Mouse (Mus musculus) neural tube, embryonic 15.5 days (tissue): ENCODE measurements around the gene Zfp112. TPM values are rescaled to one million over a fixed set of nuclear protein-coding genes. Genes with fewer than 3 reads are reported as not detected.

Source experiments
- ATAC-seq: fragments of 200-750 bp; cut with Nextera tagmentation; 2 replicates; pipeline ENCODE4 v1.8.0; 2017; ENCODE audit warnings: mild to moderate bottlenecking, moderate TSS enrichment, moderate library complexity; ENCODE audit not compliant: low FRiP score
- H3K27ac ChIP-seq: fragments of 300-500 bp; sonication (generic); replicated peaks from 2 replicates; pipeline ENCODE4 v1.5.1; 2015; ENCODE audit warnings: mild to moderate bottlenecking, inconsistent platforms
- H3K27me3 ChIP-seq: fragments of 300-500 bp; sonication (generic); replicated peaks from 2 replicates; pipeline ENCODE4 v1.6.1; 2015; ENCODE audit warnings: inconsistent platforms
- H3K36me3 ChIP-seq: fragments of 300-500 bp; sonication (generic); 2 replicates; pipeline ENCODE4 v1.6.1; 2015; ENCODE audit warnings: inconsistent platforms
- H3K4me1 ChIP-seq: fragments of 300-500 bp; sonication (generic); 2 replicates; pipeline ENCODE4 v1.6.1; 2015; ENCODE audit warnings: inconsistent platforms
- H3K4me2 ChIP-seq: fragments of 300-500 bp; sonication (generic); 2 replicates; pipeline ENCODE4 v1.6.1; 2015; ENCODE audit warnings: inconsistent platforms, mild to moderate bottlenecking, moderate library complexity
- H3K4me3 ChIP-seq: fragments of 300-500 bp; sonication (generic); replicated peaks from 2 replicates; pipeline ENCODE4 v1.5.1; 2015; ENCODE audit warnings: mild to moderate bottlenecking, inconsistent platforms
- H3K9ac ChIP-seq: fragments of 300-500 bp; sonication (generic); replicated peaks from 2 replicates; pipeline ENCODE4 v1.6.1; 2015; ENCODE audit warnings: mild to moderate bottlenecking, inconsistent platforms
- H3K9me3 ChIP-seq: fragments of 300-500 bp; sonication (generic); replicated peaks from 2 replicates; pipeline ENCODE4 v1.6.1; 2016; ENCODE audit warnings: inconsistent platforms
- WGBS: fragments of 180-500 bp; shearing (Covaris S2); methylation state at CpG from one replicate; pipeline ENCODE4 v1.1.7; 2015; ENCODE audit warnings: mixed read lengths; 5-methylcytosine and 5-hydroxymethylcytosine counted together
- polyA plus RNA-seq: library from polyadenylated mRNA; unstranded; fragments of >200 nt; fragmentation: Nextera tagmentation; extraction: Ambion mirVana; gene quantifications from 2 replicates; pipeline ENCODE4 v1.2.1, GENCODE M21; 2015

Zfp112 gene
- polyA plus RNA-seq, 1 experiment from 2014 or later, result 12.2 TPM

GRCm38 (mm10) chr7:24113001-24113400, 887 bp downstream of the Zfp112 start:
- peaks cover 12% of the 10 kb centered on the region for H3K36me3 ChIP-seq
- 14% methylated on average over 12 of the region's 12 CpGs for WGBS
- peaks cover 6% of the 10 kb centered on the region for H3K4me1 ChIP-seq
- peak overlapping the region; percentile 74 for H3K4me3 ChIP-seq
- H3K27ac ChIP-seq, result peak overlapping the region; percentile 80
- peak overlapping the region; percentile 82 for H3K4me2 ChIP-seq
- H3K9ac ChIP-seq, result peak overlapping the region; percentile 88
- peaks cover 9% of the 10 kb centered on the region; the same call in 1 of the 2 replicates for H3K9me3 ChIP-seq
- peak; percentile 12; the same call in 1 of the 2 replicates for ATAC-seq
- H3K27me3 ChIP-seq, result no peaks in the 10 kb centered on the region

GRCm38 (mm10) chr7:24116655-24117054, 4.5 kb downstream of the Zfp112 start:
- no peaks in the 10 kb centered on the region for H3K27me3 ChIP-seq
- peaks cover 5% of the 10 kb centered on the region; the same call in 1 of the 2 replicates for H3K36me3 ChIP-seq
- H3K4me1 ChIP-seq, result peaks cover 6% of the 10 kb centered on the region
- H3K4me3 ChIP-seq, result no peak overlapping the region
- ATAC-seq, result no peak
- no peak overlapping the region for H3K9ac ChIP-seq
- 87% methylated on average over 4 of the region's 4 CpGs for WGBS
- H3K9me3 ChIP-seq, result no peaks in the 10 kb centered on the region
- no peak overlapping the region for H3K4me2 ChIP-seq
- H3K27ac ChIP-seq, result no peak overlapping the region

DNA sequence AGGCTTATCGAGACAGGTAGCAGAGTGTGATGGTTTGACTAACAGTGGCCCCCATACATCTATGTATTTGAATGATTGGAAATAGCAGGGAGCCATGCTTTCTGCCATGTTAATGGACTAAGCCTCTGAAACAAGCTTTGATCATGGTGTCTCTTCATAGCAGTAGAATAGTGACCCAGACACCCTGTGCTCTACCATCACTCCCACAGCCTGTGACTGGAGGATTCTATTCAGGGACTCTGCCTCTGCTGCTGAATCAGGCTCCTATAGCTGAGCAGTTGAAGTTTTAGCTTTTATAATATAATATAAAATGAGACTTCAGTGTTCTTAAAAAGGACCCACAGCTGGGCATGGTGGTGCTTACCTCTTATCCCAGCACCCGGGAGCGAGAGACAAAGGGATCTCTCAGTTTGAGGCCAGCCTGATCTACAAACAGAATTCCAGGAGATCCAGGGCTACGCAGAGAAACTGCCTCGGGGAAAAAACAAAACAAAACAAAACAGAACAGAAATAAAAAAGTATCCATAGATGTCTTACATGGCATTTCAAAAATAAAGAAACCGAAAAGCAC, 21.4 kb downstream of the Zfp112 start:
- peak overlapping the region; percentile 77 for H3K4me2 ChIP-seq
- peaks cover 24% of the 10 kb centered on the region for H3K4me1 ChIP-seq
- WGBS, result 17% methylated on average over 6 of the region's 6 CpGs
- H3K27me3 ChIP-seq, result no peaks in the 10 kb centered on the region
- peaks cover 26% of the 10 kb centered on the region for H3K36me3 ChIP-seq
- peak; percentile 72 for ATAC-seq
- peak overlapping the region; percentile 73 for H3K27ac ChIP-seq
- H3K4me3 ChIP-seq, result peak overlapping the region; percentile 58
- H3K9me3 ChIP-seq, result no peaks in the 10 kb centered on the region
- peak overlapping the region; percentile 69 for H3K9ac ChIP-seq

- Histone ChIP-seq H3K27ac (peak within 1 kb of the TSS; percentile 73), H3K9ac (peak within 1 kb of the TSS; percentile 69), H3K4me3 (peak within 1 kb of the TSS; percentile 58), H3K9me3 (no peaks in the 10 kb centered on the region), H3K4me1 (peaks cover 24% of the 10 kb centered on the region), H3K27me3 (no peaks in the 10 kb centered on the region), H3K4me2 (peak within 1 kb of the TSS; percentile 77), H3K36me3 (peaks cover 33% of the 10 kb centered on the region)
- 4% methylated on average over 32 of the region's 32 CpGs for WGBS
- ATAC-seq, result peak; percentile 96
Observed at GRCm38 (mm10) chr7:24133996-24134828, 22.1 kb downstream of the Zfp112 start, which contains the start of gene Zfp235. TSS of gene Zfp235 (plus strand) at chr7:24134169.

- Histone ChIP-seq H3K27me3 (0 out of 2 replicates have a peak, but pooled peaks cover 4% of the 10 kb centered on the region), H3K9ac (no peak overlapping the region), H3K27ac (no peak overlapping the region), H3K9me3 (no peaks in the 10 kb centered on the region), H3K4me2 (no peak overlapping the region), H3K4me1 (no peaks in the 10 kb centered on the region), H3K36me3 (peaks cover 58% of the 10 kb centered on the region), H3K4me3 (no peak overlapping the region)
- no peak for ATAC-seq
- 93% methylated on average over 6 of the region's 6 CpGs for WGBS
Observed at GRCm38 (mm10) chr7:24142566-24142965, 30.5 kb downstream of the Zfp112 start.

- no peaks in the 10 kb centered on the region for H3K9me3 ChIP-seq
- H3K9ac ChIP-seq, result no peak overlapping the region
- H3K4me2 ChIP-seq, result no peak overlapping the region
- WGBS, result 13% methylated on average over 1 of the region's 1 CpGs
- no peaks in the 10 kb centered on the region for H3K4me1 ChIP-seq
- no peaks in the 10 kb centered on the region for H3K36me3 ChIP-seq
- no peaks in the 10 kb centered on the region; the same call in 1 of the 2 replicates for H3K27me3 ChIP-seq
- ATAC-seq, result no peak
- no peak overlapping the region for H3K4me3 ChIP-seq
- no peak overlapping the region for H3K27ac ChIP-seq
Observed at GRCm38 (mm10) chr7:24153272-24153671, 41.2 kb downstream of the Zfp112 start.

DNA sequence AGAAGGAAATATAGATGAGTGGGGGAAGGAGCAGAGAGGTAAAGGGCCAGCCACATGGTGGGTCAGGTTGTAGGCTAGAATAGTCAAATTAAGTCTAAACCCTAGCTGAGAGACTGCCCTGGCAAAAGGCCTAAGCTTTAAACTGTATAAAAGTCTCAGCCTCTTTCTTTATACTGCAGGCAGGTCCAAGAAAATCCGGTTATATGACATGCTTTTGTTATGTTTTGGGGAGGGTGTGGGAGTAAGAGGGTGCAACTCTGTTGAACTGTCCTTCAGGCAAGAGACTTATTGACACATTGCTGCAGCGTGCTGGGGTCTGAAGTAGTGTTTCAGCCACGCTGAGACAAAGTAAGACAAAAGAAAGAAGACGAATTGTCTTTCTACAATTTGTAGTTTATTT, 60.1 kb downstream of the Zfp112 start:
- no peak for ATAC-seq
- no peak overlapping the region for H3K4me2 ChIP-seq
- no peak overlapping the region for H3K9ac ChIP-seq
- H3K27ac ChIP-seq, result no peak overlapping the region
- H3K4me3 ChIP-seq, result no peak overlapping the region
- H3K36me3 ChIP-seq, result no peaks in the 10 kb centered on the region
- H3K9me3 ChIP-seq, result no peaks in the 10 kb centered on the region
- H3K27me3 ChIP-seq, result no peaks in the 10 kb centered on the region
- WGBS, result 69% methylated on average over 4 of the region's 4 CpGs
- H3K4me1 ChIP-seq, result peaks cover 10% of the 10 kb centered on the region; the same call in 1 of the 2 replicates

GRCm38 (mm10) chr7:24174618-24175336, 62.7 kb downstream of the Zfp112 start, which contains the start of gene Zfp114:
TSS of gene Zfp114 (plus strand) at chr7:24175060.
- Histone ChIP-seq H3K4me1 (peaks cover 10% of the 10 kb centered on the region; the same call in 1 of the 2 replicates), H3K9me3 (no peaks in the 10 kb centered on the region), H3K36me3 (no peaks in the 10 kb centered on the region), H3K4me2 (peak within 1 kb of the TSS; percentile 60), H3K27ac (peak within 1 kb of the TSS; percentile 79), H3K9ac (peak within 1 kb of the TSS; percentile 48), H3K4me3 (peak within 1 kb of the TSS; percentile 59), H3K27me3 (no peaks in the 10 kb centered on the region)
- peak; percentile 90 for ATAC-seq
- 12% methylated on average over 23 of the region's 23 CpGs for WGBS

DNA sequence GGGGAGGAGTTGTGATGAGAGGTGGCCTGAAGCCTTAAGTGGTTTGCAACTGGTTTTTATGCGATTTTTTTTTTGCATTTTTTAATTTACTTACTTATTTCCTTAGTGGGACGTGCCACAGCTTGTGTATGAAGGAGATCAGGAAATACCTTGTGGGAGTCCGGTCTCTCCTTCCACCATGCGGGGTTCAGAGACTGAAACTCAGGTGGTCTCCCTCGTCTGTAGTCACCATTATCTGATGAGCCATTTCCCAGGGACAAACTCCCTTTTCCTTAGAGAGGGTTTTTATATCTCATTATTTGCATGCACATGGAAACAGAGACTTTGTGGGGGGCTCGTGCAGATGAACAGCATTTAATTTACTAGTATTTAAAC, 63.2 kb downstream of the Zfp112 start:
- no peaks in the 10 kb centered on the region for H3K27me3 ChIP-seq
- H3K4me3 ChIP-seq, result peak overlapping the region; percentile 59
- H3K4me1 ChIP-seq, result peaks cover 10% of the 10 kb centered on the region; the same call in 1 of the 2 replicates
- peak overlapping the region; percentile 79 for H3K27ac ChIP-seq
- ATAC-seq, result peak; percentile 46; the same call in 1 of the 2 replicates
- H3K9me3 ChIP-seq, result no peaks in the 10 kb centered on the region
- no peaks in the 10 kb centered on the region for H3K36me3 ChIP-seq
- H3K9ac ChIP-seq, result peak overlapping the region; percentile 48; the same call in 1 of the 2 replicates
- 58% methylated on average over 6 of the region's 6 CpGs for WGBS
- H3K4me2 ChIP-seq, result peak overlapping the region; percentile 60
